Mouse (Mus musculus): ENCODE measurements around the gene Atf6b. TPM values are rescaled to one million over a fixed set of nuclear protein-coding genes. Genes with fewer than 3 reads are reported as not detected.

Gene Atf6b
- total and polyA plus RNA-seq, 3 experiments = 18.9 to 59.6 (median 34.3) TPM

- H3K4me2 ChIP-seq (ENCODE audit: insufficient read depth, low read depth, poor library complexity, severe bottlenecking) = no peak overlapping the region
- H3K27ac ChIP-seq (ENCODE audit: insufficient read depth, low read depth) = no peak overlapping the region
- no peak overlapping the region for H3K4me3 ChIP-seq (replicated peaks in 1 of 3; ENCODE audit: low read depth in 2 of 3, low read length in 2 of 3, poor library complexity in 1 of 3)
- peaks cover 2 to 3% of the 10 kb centered on the region in 2 experiments; a peak in 2 of 4 replicates for H3K4me1 ChIP-seq (ENCODE audit: control insufficient read depth in 1 of 2, insufficient read depth in 2 of 2)
- TF ChIP-seq SMC3 (IDR thresholded peaks at IDR 0.05; ENCODE audit: low read depth, low read length) (no peak), POLR2AphosphoS2 (IDR thresholded peaks at IDR 0.05; ENCODE audit: low read depth, low read length) (no peak), IRF4 (IDR thresholded peaks at IDR 0.05; ENCODE audit: low read depth, low read length) (no peak), USF2 (conservative IDR thresholded peaks at IDR 0.05; ENCODE audit: low read depth, low read length) (no peak), EP300 (IDR thresholded peaks at IDR 0.05; ENCODE audit: low read length) (no peak), PAX5 (IDR thresholded peaks at IDR 0.05; ENCODE audit: low read length) (no peak), RAD21 (IDR thresholded peaks at IDR 0.05; ENCODE audit: low read depth, low read length) (no peak), KAT2A (IDR thresholded peaks at IDR 0.05; ENCODE audit: insufficient replicate concordance, low read length) (no peak), BHLHE40 (IDR thresholded peaks at IDR 0.05; ENCODE audit: low read depth, low read length) (no peak), TCF12 (IDR thresholded peaks at IDR 0.05; ENCODE audit: low read depth, low read length) (no peak), ZMIZ1 (IDR thresholded peaks at IDR 0.05; ENCODE audit: low read depth, low read length) (no peak), MYC (IDR thresholded peaks at IDR 0.05; ENCODE audit: low read depth, low read length) (no peak), TBP (conservative IDR thresholded peaks at IDR 0.05; ENCODE audit: low read depth, low read length) (no peak), RCOR1 (conservative IDR thresholded peaks at IDR 0.05; ENCODE audit: low read depth, low read length) (no peak), MAZ (IDR thresholded peaks at IDR 0.05; ENCODE audit: low read depth, low read length) (no peak), ZKSCAN1 (IDR thresholded peaks at IDR 0.05; ENCODE audit: borderline replicate concordance, low read depth, low read length) (no peak), ELF1 (IDR thresholded peaks at IDR 0.05; ENCODE audit: low read depth, low read length) (no peak), NELFE (IDR thresholded peaks at IDR 0.05; ENCODE audit: low read depth, low read length) (no peak), MAFK (IDR thresholded peaks at IDR 0.05; ENCODE audit: insufficient replicate concordance, low read length) (no peak), CHD2 (IDR thresholded peaks at IDR 0.05; ENCODE audit: low read length) (no peak)
- dilution Hi-C loops (cut with MboI; ENCODE audit: extremely low pct_ligation_motif_present, extremely low pct_unique_long_range_greater_than_20kb, low sequenced_read_pairs) = no loop called here
- peaks cover 2% of the 10 kb centered on the region for H3K9me3 ChIP-seq (replicated peaks; ENCODE audit: low read length)
- no peak overlapping the region for H3K9ac ChIP-seq (ENCODE audit: insufficient read depth, low read depth)
- in situ Hi-C loops (cut with MboI; ENCODE audit: low pct_ligation_motif_present, low pct_unique_long_range_greater_than_20kb, low sequenced_read_pairs) = no loop called here
- no peaks in the 10 kb centered on the region for H3K79me2 ChIP-seq (replicated peaks; ENCODE audit: control insufficient read depth, extremely low read depth, insufficient read depth, poor library complexity, severe bottlenecking)
- H3K27me3 ChIP-seq (replicated peaks) = peaks cover 57% of the 10 kb centered on the region
- DNase-seq (ENCODE audit: extremely low read depth) = no peak
- H3K36me3 ChIP-seq (replicated peaks in 1 of 2; ENCODE audit: control insufficient read depth in 1 of 2, insufficient read depth in 1 of 2, low read length in 1 of 2) = no peaks in the 10 kb centered on the region
Measured at GRCm38 (mm10) chr17:34628644-34628967, 18.3 kb upstream of the Atf6b start.

- DNase-seq (ENCODE audit: extremely low read depth) = no peak
- H3K4me3 ChIP-seq (replicated peaks in 1 of 3; ENCODE audit: low read depth in 2 of 3, low read length in 2 of 3, poor library complexity in 1 of 3) = no peak within 1 kb of the TSS
- H3K9ac ChIP-seq (ENCODE audit: insufficient read depth, low read depth) = no peak within 1 kb of the TSS
- dilution Hi-C loops (cut with MboI; ENCODE audit: extremely low pct_ligation_motif_present, extremely low pct_unique_long_range_greater_than_20kb, low sequenced_read_pairs) = no loop called here
- no peaks in the 10 kb centered on the region for H3K79me2 ChIP-seq (replicated peaks; ENCODE audit: control insufficient read depth, extremely low read depth, insufficient read depth, poor library complexity, severe bottlenecking)
- no peaks in the 10 kb centered on the region for H3K36me3 ChIP-seq (replicated peaks in 1 of 2; ENCODE audit: control insufficient read depth in 1 of 2, insufficient read depth in 1 of 2, low read length in 1 of 2)
- H3K4me1 ChIP-seq (ENCODE audit: control insufficient read depth in 1 of 2, insufficient read depth in 2 of 2) = peaks cover 2 to 3% of the 10 kb centered on the region in 2 experiments; a peak in 2 of 4 replicates
- no peak within 1 kb of the TSS for H3K27ac ChIP-seq (ENCODE audit: insufficient read depth, low read depth)
- H3K9me3 ChIP-seq (replicated peaks; ENCODE audit: low read length) = peaks cover 2% of the 10 kb centered on the region
- no peak within 1 kb of the TSS for H3K4me2 ChIP-seq (ENCODE audit: insufficient read depth, low read depth, poor library complexity, severe bottlenecking)
- TF ChIP-seq USF1 (IDR thresholded peaks at IDR 0.05; ENCODE audit: low read depth, low read length) = no peak
- TF ChIP-seq JUN (IDR thresholded peaks at IDR 0.05; ENCODE audit: insufficient read depth, low read depth, low read length) = no peak
- no peak for TF ChIP-seq SMC3 (IDR thresholded peaks at IDR 0.05; ENCODE audit: low read depth, low read length)
- no peak for TF ChIP-seq NELFE (IDR thresholded peaks at IDR 0.05; ENCODE audit: low read depth, low read length)
- TF ChIP-seq SIN3A (IDR thresholded peaks at IDR 0.05; ENCODE audit: low read length) = no peak
- TF ChIP-seq GABPA (IDR thresholded peaks at IDR 0.05; ENCODE audit: insufficient replicate concordance, low read depth, low read length) = no peak
- no peak for TF ChIP-seq POLR2AphosphoS2 (IDR thresholded peaks at IDR 0.05; ENCODE audit: low read depth, low read length)
- no peak for TF ChIP-seq RAD21 (IDR thresholded peaks at IDR 0.05; ENCODE audit: low read depth, low read length)
- no peak for TF ChIP-seq UBTF (IDR thresholded peaks at IDR 0.05; ENCODE audit: low read depth, low read length)
- TF ChIP-seq ZKSCAN1 (IDR thresholded peaks at IDR 0.05; ENCODE audit: borderline replicate concordance, low read depth, low read length) = no peak
- no peak for TF ChIP-seq HCFC1 (IDR thresholded peaks at IDR 0.05; ENCODE audit: low read depth, low read length)
- no peak for TF ChIP-seq ETS1 (conservative IDR thresholded peaks at IDR 0.05; ENCODE audit: low read depth, low read length)
- TF ChIP-seq TBP (conservative IDR thresholded peaks at IDR 0.05; ENCODE audit: low read depth, low read length) = no peak
- H3K27me3 ChIP-seq (replicated peaks) = peaks cover 64% of the 10 kb centered on the region
- in situ Hi-C loops (cut with MboI; ENCODE audit: low pct_ligation_motif_present, low pct_unique_long_range_greater_than_20kb, low sequenced_read_pairs) = no loop called here
Measured at GRCm38 (mm10) chr17:34629221-34629751, 17.7 kb upstream of the Atf6b start, which contains the start of gene Prrt1. Prrt1 (plus strand) TSS chr17:34629533.

Data from CH12.LX (cell line).